Mouse (Mus musculus) gastrocnemius, postnatal 36 days (tissue): Measurements from ENCODE around the gene Svs3a. TPM values are rescaled to one million over a fixed set of nuclear protein-coding genes. Genes with fewer than 3 reads are reported as not detected.
"Not testable (repeated sequence)": the region's sequence is repeated elsewhere in the genome, so short reads cannot be mapped to it uniquely, and the experiment has no call there.

Experiments used
- DNase-seq, 2 experiments: peaks; one replicate each; pipeline ENCODE4 v3.0.0; 2022
- intact Hi-C: fragments of 180-260 bp; cut with DNase I; formaldehyde crosslinking; loops from one replicate; pipeline ENCODE4 v1.15.1; 2025
- long read RNA-seq, 2 experiments: library from polyadenylated mRNA; stranded (forward); transcript quantifications; one replicate each; pipeline ENCODE4 v2.0.0; 2021
- total RNA-seq, 2 experiments: library from RNA; stranded (reverse); gene quantifications; 2 replicates each; pipeline ENCODE4 v1.2.3; 2021

The Svs3a gene
- total RNA-seq = not detected
- long read RNA-seq, experiment 1 = 0 reads
- long read RNA-seq, experiment 2 = 0 reads

- intact Hi-C loops, DNase-seq: not testable (repeated sequence)
These were observed at the start of gene Svs3a for GRCm38 (mm10) chr2:164288968-164289367. Gene Svs3a, plus strand, starts transcription at chr2:164289268.

- intact Hi-C loops, DNase-seq: not testable (repeated sequence)
These were observed 32.5 kb upstream of the Svs3a start, which contains the start of gene Svs3b for GRCm38 (mm10) chr2:164256540-164256939. Gene Svs3b, minus strand, starts transcription at chr2:164256640.

GRCm38 (mm10) chr2:164278359-164278758 lies 10.7 kb upstream of the Svs3a start, which contains the start of gene Svs4:
Gene Svs4, minus strand, starts transcription at chr2:164278459.
- no peak for DNase-seq
- intact Hi-C loops = no loop called here

- no peak for DNase-seq
- intact Hi-C loops = no loop called here
These were observed 23.5 kb downstream of the Svs3a start for GRCm38 (mm10) chr2:164312599-164312998.

GRCm38 (mm10) chr2:164315460-164315859 lies 26.4 kb downstream of the Svs3a start:
- DNase-seq, intact Hi-C loops: not testable (repeated sequence)

- intact Hi-C loops, DNase-seq: not testable (repeated sequence)
These were observed 27.4 kb downstream of the Svs3a start, which contains the start of gene Svs6 for GRCm38 (mm10) chr2:164316451-164316850. Gene Svs6, plus strand, starts transcription at chr2:164316751.

- intact Hi-C loops = no loop called here
- DNase-seq = no peak
These were observed 31.9 kb downstream of the Svs3a start for GRCm38 (mm10) chr2:164320983-164321382.

- DNase-seq, intact Hi-C loops: not testable (repeated sequence)
These were observed 43.4 kb downstream of the Svs3a start, which contains the start of gene Svs5 for GRCm38 (mm10) chr2:164332440-164332839. Gene Svs5, plus strand, starts transcription at chr2:164332740.

Other genes with a start within 250 kb of the Svs3a start
- gene Stk4, start 218.9 kb upstream of the Svs3a start, total RNA-seq = 1 to 10 TPM; 6.1 to 9.8 TPM
- 10 to 100 TPM; 10.4 to 11.4 TPM for gene Tomm34, start 218.1 kb upstream of the Svs3a start, total RNA-seq
- under 1 TPM; 0.46 to 0.67 TPM for gene Kcns1, start 118.2 kb upstream of the Svs3a start, total RNA-seq
- gene Wfdc5, start 106.5 kb upstream of the Svs3a start, total RNA-seq = under 1 TPM in 1 of 2 experiments, not detected in 1; 0.20 TPM
- not detected for gene Wfdc12, start 98.7 kb upstream of the Svs3a start, total RNA-seq
- not detected for gene Wfdc15a, start 89.1 kb upstream of the Svs3a start, total RNA-seq
- not detected for gene Wfdc15b, start 67.6 kb upstream of the Svs3a start, total RNA-seq
- gene Svs2, start 50.8 kb upstream of the Svs3a start, total RNA-seq = not detected
- not detected for gene Svs3b, start 32.6 kb upstream of the Svs3a start, total RNA-seq
- not detected for gene Svs4, start 10.8 kb upstream of the Svs3a start, total RNA-seq
- not detected for gene Svs6, start 27.5 kb downstream of the Svs3a start, total RNA-seq
- gene Svs5, start 43.5 kb downstream of the Svs3a start, total RNA-seq = not detected
- 1 to 10 TPM in 1 of 2 experiments, not detected in 1; 1.1 TPM for gene Slpi, start 99.8 kb downstream of the Svs3a start, total RNA-seq
- not detected for gene Rbpjl, start 113.9 kb downstream of the Svs3a start, total RNA-seq
- 1 to 10 TPM; 1.5 to 1.7 TPM for gene Matn4, start 115.9 kb downstream of the Svs3a start, total RNA-seq
- gene Sdc4, start 154.6 kb downstream of the Svs3a start, total RNA-seq = 10 to 100 TPM; 36.5 to 50.3 TPM
- gene Sys1, start 167.7 kb downstream of the Svs3a start, total RNA-seq = 10 to 100 TPM; 17.2 to 20.3 TPM
- gene Gm20458, start 171.7 kb downstream of the Svs3a start, total RNA-seq = 1 to 10 TPM; 2.5 to 5.3 TPM
- not detected for gene Trp53tg5, start 184.5 kb downstream of the Svs3a start, total RNA-seq
- gene Dbndd2, start 196.8 kb downstream of the Svs3a start, total RNA-seq = 10 to 100 TPM; 24.6 to 25.8 TPM
- 10 to 100 TPM; 31.8 to 32.5 TPM for gene Pigt, start 208.3 kb downstream of the Svs3a start, total RNA-seq